Mouse (Mus musculus): Measurements from ENCODE around the gene Fcrl5. TPM values are rescaled to one million over a fixed set of nuclear protein-coding genes. Genes with fewer than 3 reads are reported as not detected.
"Not testable (repeated sequence)": the region's sequence is repeated elsewhere in the genome, so short reads cannot be mapped to it uniquely, and the experiment has no call there.

Fcrl5 gene
- polyA plus RNA-seq, 1 experiment from 2014 or later, result not detected

DNA sequence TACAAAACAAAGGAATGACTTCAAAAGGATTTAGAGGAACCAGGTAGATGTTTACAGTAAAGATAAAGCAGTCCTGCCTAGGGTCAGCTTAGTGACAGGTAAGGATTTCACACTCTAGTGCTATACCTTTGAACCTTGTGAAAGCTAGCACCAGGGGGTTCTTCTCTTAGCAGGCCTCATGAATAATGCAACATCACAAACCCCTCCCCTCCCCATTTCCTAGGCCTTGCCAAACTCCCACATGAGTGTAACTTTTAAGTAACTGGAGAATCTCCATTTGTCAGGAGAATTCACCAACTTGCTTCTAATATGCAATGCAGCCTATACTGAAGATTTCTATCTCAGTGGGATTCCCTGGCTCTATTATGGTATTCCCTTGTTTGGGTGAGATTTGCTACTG lies 43.7 kb downstream of the Fcrl5 start:
- not testable (repeated sequence) for ATAC-seq (ENCODE audit: low FRiP score, low TSS enrichment); H3K9ac ChIP-seq (ENCODE audit: low read depth, low read length); H3K27ac ChIP-seq (ENCODE audit: low read depth, low read length); H3K27me3 ChIP-seq (ENCODE audit: control insufficient read depth, insufficient read depth, low read length); H3K4me3 ChIP-seq (ENCODE audit: low read length); H3K9me3 ChIP-seq (ENCODE audit: control insufficient read depth, low read length); H3K4me1 ChIP-seq (ENCODE audit: control insufficient read depth, insufficient read depth, low read length); H3K4me2 ChIP-seq (replicated peaks; ENCODE audit: low read depth, low read length); H3K36me3 ChIP-seq (ENCODE audit: control insufficient read depth, insufficient read depth, low read length)

DNA sequence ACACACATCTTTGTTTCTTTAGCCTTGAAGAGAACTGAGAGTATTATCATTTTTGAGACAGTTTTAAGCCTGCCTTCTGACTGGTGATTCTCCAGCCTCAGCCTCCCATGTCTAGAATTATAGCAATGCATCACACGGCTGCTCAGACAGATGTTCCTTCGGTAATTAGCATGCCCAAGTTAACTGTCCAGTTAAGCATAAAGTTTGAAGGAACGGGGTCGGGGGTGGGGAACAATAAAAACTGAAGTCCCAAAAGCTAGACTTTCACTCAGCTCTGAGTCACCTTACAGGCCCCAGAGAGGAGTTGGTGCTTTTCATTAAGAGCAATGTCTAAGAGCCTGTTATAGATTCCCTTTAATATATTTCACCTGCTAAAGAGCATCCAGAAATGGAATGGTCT lies 51.8 kb downstream of the Fcrl5 start:
- Histone ChIP-seq H3K27ac (ENCODE audit: low read depth, low read length) (no peak overlapping the region), H3K4me2 (replicated peaks; ENCODE audit: low read depth, low read length) (no peak overlapping the region), H3K36me3 (ENCODE audit: control insufficient read depth, insufficient read depth, low read length) (no peaks in the 10 kb centered on the region), H3K4me3 (ENCODE audit: low read length) (no peak overlapping the region), H3K9ac (ENCODE audit: low read depth, low read length) (no peak overlapping the region), H3K9me3 (ENCODE audit: control insufficient read depth, low read length) (no peaks in the 10 kb centered on the region), H3K4me1 (ENCODE audit: control insufficient read depth, insufficient read depth, low read length) (no peaks in the 10 kb centered on the region), H3K27me3 (ENCODE audit: control insufficient read depth, insufficient read depth, low read length) (no peaks in the 10 kb centered on the region)
- ATAC-seq (ENCODE audit: low FRiP score, low TSS enrichment), result no peak
- 74% methylated on average over 4 of the region's 4 CpGs for WGBS

DNA sequence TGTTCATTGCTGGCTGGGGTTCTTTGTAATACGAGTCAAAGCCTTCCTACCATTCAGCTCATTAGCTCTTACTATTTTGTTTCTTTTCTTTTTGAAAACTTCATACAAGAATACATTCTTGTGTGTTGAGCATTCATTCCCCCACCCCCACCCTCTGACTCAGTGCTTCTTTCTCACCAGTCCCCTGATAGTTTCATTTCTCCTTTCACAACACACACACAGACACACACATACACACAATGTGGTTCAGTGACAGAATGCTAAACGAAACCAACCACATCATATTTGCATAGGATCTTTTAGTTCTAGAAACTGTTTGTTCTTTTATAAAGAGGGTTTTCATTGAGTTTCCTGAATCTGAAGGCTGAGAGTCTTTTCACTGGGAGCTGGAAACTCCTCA lies 52.3 kb downstream of the Fcrl5 start:
- ATAC-seq (ENCODE audit: low FRiP score, low TSS enrichment), result no peak
- no peak overlapping the region for H3K27ac ChIP-seq (ENCODE audit: low read depth, low read length)
- H3K27me3 ChIP-seq (ENCODE audit: control insufficient read depth, insufficient read depth, low read length), result no peaks in the 10 kb centered on the region
- no peaks in the 10 kb centered on the region for H3K4me1 ChIP-seq (ENCODE audit: control insufficient read depth, insufficient read depth, low read length)
- H3K4me2 ChIP-seq (replicated peaks; ENCODE audit: low read depth, low read length), result no peak overlapping the region
- H3K36me3 ChIP-seq (ENCODE audit: control insufficient read depth, insufficient read depth, low read length), result no peaks in the 10 kb centered on the region
- H3K9me3 ChIP-seq (ENCODE audit: control insufficient read depth, low read length), result no peaks in the 10 kb centered on the region
- WGBS, result 73% methylated on average over 2 of the region's 2 CpGs
- no peak overlapping the region for H3K4me3 ChIP-seq (ENCODE audit: low read length)
- no peak overlapping the region for H3K9ac ChIP-seq (ENCODE audit: low read depth, low read length)

DNA sequence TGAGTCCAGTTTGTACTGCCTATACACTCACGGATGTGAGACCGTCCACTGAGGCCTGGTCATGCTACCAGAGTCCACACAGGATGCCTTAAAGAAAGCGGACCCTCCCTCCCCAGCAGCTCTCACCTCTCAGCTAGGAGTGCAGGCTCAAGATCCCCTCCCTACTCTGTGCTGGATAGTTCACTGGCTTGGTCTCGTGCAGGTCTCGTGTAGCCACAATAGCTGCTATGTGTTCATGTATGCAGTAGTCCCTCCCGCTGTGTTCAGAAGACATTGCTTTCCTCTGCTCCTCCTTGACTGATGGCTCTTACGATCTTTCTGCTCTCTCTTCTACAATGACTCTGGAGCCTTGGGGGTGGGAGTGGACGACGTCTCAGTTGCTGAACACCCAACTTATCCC lies 62.7 kb downstream of the Fcrl5 start:
- no peaks in the 10 kb centered on the region for H3K36me3 ChIP-seq (ENCODE audit: control insufficient read depth, insufficient read depth, low read length)
- H3K27ac ChIP-seq (ENCODE audit: low read depth, low read length), result no peak overlapping the region
- H3K4me2 ChIP-seq (replicated peaks; ENCODE audit: low read depth, low read length), result no peak overlapping the region
- H3K4me1 ChIP-seq (ENCODE audit: control insufficient read depth, insufficient read depth, low read length), result no peaks in the 10 kb centered on the region
- no peaks in the 10 kb centered on the region; the same call in 1 of the 2 replicates for H3K27me3 ChIP-seq (ENCODE audit: control insufficient read depth, insufficient read depth, low read length)
- H3K9ac ChIP-seq (ENCODE audit: low read depth, low read length), result no peak overlapping the region
- no peaks in the 10 kb centered on the region for H3K9me3 ChIP-seq (ENCODE audit: control insufficient read depth, low read length)
- ATAC-seq (ENCODE audit: low FRiP score, low TSS enrichment), result no peak
- no peak overlapping the region for H3K4me3 ChIP-seq (ENCODE audit: low read length)
- 75% methylated on average over 9 of the region's 9 CpGs for WGBS

DNA sequence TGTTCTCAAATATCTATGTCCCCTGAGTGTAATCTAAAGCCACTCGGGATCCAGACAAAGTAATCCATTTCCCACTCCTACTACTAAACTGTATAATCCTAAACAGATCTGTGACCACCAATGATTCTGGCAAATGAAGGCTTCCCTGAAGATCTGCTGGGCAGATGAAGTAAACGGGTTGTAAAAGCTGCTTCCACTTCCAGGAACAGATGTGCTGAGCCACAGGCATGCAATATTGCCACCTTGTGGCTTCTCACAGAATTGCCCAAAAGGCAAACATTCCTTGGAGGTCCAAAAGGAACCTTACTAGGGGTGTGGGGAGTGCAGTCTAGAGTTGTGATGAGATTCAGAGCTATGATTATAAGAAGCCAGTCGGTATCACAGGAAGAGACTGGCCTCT lies 63.5 kb downstream of the Fcrl5 start:
- 11% methylated on average over 3 of the region's 3 CpGs for WGBS

DNA sequence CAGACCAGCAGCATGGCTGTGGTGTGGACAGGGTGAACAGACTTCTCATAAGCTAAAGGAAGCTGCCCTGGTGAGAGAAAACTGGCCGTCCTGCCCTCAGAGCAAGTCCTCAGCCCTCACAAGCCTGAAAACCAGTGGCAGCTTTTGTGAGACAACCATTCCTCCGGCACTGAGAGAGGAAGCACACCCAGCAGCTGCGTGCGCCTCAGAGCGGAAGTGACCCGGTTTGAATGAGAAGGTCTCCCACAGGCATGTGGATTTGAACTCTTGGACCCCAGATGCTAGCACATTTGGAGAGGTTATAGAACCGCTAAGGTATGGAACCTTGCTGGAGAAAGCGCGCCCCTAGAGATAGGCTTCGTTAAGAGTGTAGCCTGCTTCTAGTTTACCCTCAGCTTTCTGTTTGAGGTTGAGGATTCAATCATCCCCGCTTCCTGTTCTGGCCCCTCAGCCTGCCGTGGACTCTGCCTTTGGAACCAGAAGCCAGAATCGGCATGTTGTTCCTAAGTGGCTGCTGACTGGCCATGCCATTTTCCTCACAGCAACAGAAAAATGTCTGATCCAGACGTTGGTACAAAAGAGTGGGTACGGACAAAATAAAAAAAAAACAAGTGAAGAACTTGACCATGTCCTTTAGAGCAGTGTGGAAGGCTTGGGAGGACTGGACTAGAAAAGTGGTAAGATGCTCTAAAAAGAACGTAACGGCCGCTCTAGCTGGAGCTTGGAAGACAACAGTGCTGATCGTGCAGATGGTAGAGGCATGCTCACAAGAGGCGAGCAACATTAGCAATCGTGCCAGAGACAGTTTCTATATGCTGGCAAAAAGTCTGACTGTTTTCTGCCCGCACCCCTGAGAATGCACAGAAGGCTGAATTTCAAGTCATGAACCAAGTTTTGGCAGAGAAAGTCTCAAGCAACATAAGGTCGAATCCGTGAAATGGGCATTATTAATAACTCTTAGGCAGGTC lies 64.8 kb downstream of the Fcrl5 start:
- no peak overlapping the region for H3K4me3 ChIP-seq (ENCODE audit: low read length)
- no peaks in the 10 kb centered on the region for H3K9me3 ChIP-seq (ENCODE audit: control insufficient read depth, low read length)
- H3K4me1 ChIP-seq (ENCODE audit: control insufficient read depth, insufficient read depth, low read length), result no peaks in the 10 kb centered on the region
- no peaks in the 10 kb centered on the region for H3K36me3 ChIP-seq (ENCODE audit: control insufficient read depth, insufficient read depth, low read length)
- ATAC-seq (ENCODE audit: low FRiP score, low TSS enrichment), result no peak
- no peak overlapping the region for H3K27ac ChIP-seq (ENCODE audit: low read depth, low read length)
- H3K9ac ChIP-seq (ENCODE audit: low read depth, low read length), result no peak overlapping the region
- no peaks in the 10 kb centered on the region; the same call in 1 of the 2 replicates for H3K27me3 ChIP-seq (ENCODE audit: control insufficient read depth, insufficient read depth, low read length)
- 75% methylated on average over 24 of the region's 24 CpGs for WGBS
- H3K4me2 ChIP-seq (replicated peaks; ENCODE audit: low read depth, low read length), result no peak overlapping the region

More for the DNA sequence above, 63.5 kb downstream of the Fcrl5 start:
- Histone ChIP-seq H3K27me3 (ENCODE audit: control insufficient read depth, insufficient read depth, low read length) (no peaks in the 10 kb centered on the region; the same call in 1 of the 2 replicates), H3K4me3 (ENCODE audit: low read length) (no peak overlapping the region), H3K27ac (ENCODE audit: low read depth, low read length) (no peak overlapping the region), H3K4me2 (replicated peaks; ENCODE audit: low read depth, low read length) (no peak overlapping the region), H3K9me3 (ENCODE audit: control insufficient read depth, low read length) (no peaks in the 10 kb centered on the region), H3K9ac (ENCODE audit: low read depth, low read length) (no peak overlapping the region), H3K4me1 (ENCODE audit: control insufficient read depth, insufficient read depth, low read length) (no peaks in the 10 kb centered on the region), H3K36me3 (ENCODE audit: control insufficient read depth, insufficient read depth, low read length) (no peaks in the 10 kb centered on the region)
- ATAC-seq (ENCODE audit: low FRiP score, low TSS enrichment), result no peak

DNA sequence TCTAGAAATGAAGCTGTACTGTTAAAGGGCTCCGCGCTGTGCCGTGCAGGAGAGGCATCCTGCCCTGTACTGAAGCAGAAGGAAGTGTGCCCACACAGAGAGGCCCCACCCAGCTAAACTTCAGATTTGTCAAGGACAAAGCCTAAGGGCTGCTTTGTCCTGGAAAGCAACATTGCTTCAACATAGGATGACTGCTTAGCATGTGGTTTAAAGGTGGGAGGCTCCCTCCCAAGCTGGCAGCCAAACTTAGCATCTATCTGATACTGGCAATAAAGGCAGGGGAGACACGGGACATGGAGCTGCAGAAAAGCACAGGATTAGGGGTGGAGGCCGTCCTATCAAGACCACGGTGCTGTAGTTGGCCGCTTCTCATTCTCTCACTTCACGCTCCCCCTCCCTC lies 65.6 kb downstream of the Fcrl5 start:
- Histone ChIP-seq H3K4me1 (ENCODE audit: control insufficient read depth, insufficient read depth, low read length) (no peaks in the 10 kb centered on the region), H3K27ac (ENCODE audit: low read depth, low read length) (no peak overlapping the region), H3K4me2 (replicated peaks; ENCODE audit: low read depth, low read length) (no peak overlapping the region), H3K4me3 (ENCODE audit: low read length) (no peak overlapping the region), H3K27me3 (ENCODE audit: control insufficient read depth, insufficient read depth, low read length) (no peaks in the 10 kb centered on the region; the same call in 1 of the 2 replicates), H3K36me3 (ENCODE audit: control insufficient read depth, insufficient read depth, low read length) (no peaks in the 10 kb centered on the region), H3K9ac (ENCODE audit: low read depth, low read length) (no peak overlapping the region), H3K9me3 (ENCODE audit: control insufficient read depth, low read length) (no peaks in the 10 kb centered on the region)
- no peak for ATAC-seq (ENCODE audit: low FRiP score, low TSS enrichment)
- WGBS, result 39% methylated on average over 8 of the region's 8 CpGs

DNA sequence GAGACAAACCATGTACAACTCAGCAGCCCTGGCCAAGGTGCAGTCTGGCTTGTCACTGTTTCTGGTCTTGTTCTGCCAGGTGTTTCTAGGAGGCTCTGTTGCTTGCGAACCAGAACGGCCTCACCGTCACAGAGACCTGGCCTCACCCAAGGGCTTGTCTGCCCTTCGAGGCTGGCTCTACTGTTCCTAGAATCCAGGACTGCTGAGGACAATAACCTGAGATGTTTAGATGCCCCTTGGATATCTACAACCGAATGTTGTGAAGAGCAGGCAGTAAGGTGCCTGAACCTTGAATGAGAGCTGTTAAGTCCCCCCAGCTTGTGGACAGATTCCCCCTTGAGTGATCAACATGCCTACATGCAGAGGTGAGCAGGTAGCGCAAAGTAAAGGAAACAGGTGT lies 67.2 kb downstream of the Fcrl5 start:
- H3K27me3 ChIP-seq (ENCODE audit: control insufficient read depth, insufficient read depth, low read length), result no peaks in the 10 kb centered on the region; the same call in 1 of the 2 replicates
- 88% methylated on average over 6 of the region's 6 CpGs for WGBS
- no peak overlapping the region for H3K9ac ChIP-seq (ENCODE audit: low read depth, low read length)
- no peak overlapping the region for H3K27ac ChIP-seq (ENCODE audit: low read depth, low read length)
- no peaks in the 10 kb centered on the region for H3K36me3 ChIP-seq (ENCODE audit: control insufficient read depth, insufficient read depth, low read length)
- ATAC-seq (ENCODE audit: low FRiP score, low TSS enrichment), result no peak
- H3K4me3 ChIP-seq (ENCODE audit: low read length), result no peak overlapping the region
- no peak overlapping the region for H3K4me2 ChIP-seq (replicated peaks; ENCODE audit: low read depth, low read length)
- no peaks in the 10 kb centered on the region for H3K4me1 ChIP-seq (ENCODE audit: control insufficient read depth, insufficient read depth, low read length)
- H3K9me3 ChIP-seq (ENCODE audit: control insufficient read depth, low read length), result no peaks in the 10 kb centered on the region

DNA sequence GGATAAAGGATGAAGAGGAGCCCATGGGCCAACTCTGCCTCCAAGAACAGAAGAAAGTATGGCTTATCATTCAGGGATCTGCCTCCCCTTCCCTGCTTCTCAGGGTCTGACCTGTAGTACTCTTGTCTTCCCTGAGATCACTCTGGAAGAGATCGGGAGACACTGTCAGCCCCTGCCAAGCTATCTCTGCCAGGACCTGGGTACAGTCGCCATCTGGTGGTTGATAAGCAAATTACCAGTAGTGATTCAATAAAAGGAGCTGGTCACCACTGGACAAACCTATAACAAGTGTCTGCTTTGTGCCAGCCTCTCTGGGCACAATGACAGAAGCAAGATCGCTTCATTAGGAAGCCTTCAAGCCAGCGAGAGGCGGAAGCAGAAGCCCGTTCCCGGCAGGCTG lies 68.8 kb downstream of the Fcrl5 start:
- ATAC-seq (ENCODE audit: low FRiP score, low TSS enrichment), result no peak
- H3K36me3 ChIP-seq (ENCODE audit: control insufficient read depth, insufficient read depth, low read length), result no peaks in the 10 kb centered on the region
- H3K9me3 ChIP-seq (ENCODE audit: control insufficient read depth, low read length), result no peaks in the 10 kb centered on the region
- H3K27me3 ChIP-seq (ENCODE audit: control insufficient read depth, insufficient read depth, low read length), result no peaks in the 10 kb centered on the region; the same call in 1 of the 2 replicates
- H3K27ac ChIP-seq (ENCODE audit: low read depth, low read length), result no peak overlapping the region
- no peaks in the 10 kb centered on the region for H3K4me1 ChIP-seq (ENCODE audit: control insufficient read depth, insufficient read depth, low read length)
- no peak overlapping the region for H3K4me3 ChIP-seq (ENCODE audit: low read length)
- no peak overlapping the region for H3K4me2 ChIP-seq (replicated peaks; ENCODE audit: low read depth, low read length)
- 28% methylated on average over 7 of the region's 7 CpGs for WGBS
- no peak overlapping the region for H3K9ac ChIP-seq (ENCODE audit: low read depth, low read length)
